Mouse (Mus musculus) ES-E14 (cell line): ENCODE data around the gene Pcdh15.

Experiments used
- CHD2 ChIP-seq: IDR thresholded peaks from 2 replicates; pipeline ENCODE4 v1.6.1; 2014; ENCODE audit warnings: mild to moderate bottlenecking, low read depth, low read length, inconsistent platforms
- MAFK ChIP-seq: IDR thresholded peaks from 2 replicates; pipeline ENCODE4 v1.6.1; 2014; ENCODE audit warnings: mild to moderate bottlenecking, low read depth, low read length, inconsistent platforms; ENCODE audit not compliant: insufficient read depth
- ZNF384 ChIP-seq: IDR thresholded peaks from 2 replicates; pipeline ENCODE4 v1.6.1; 2012; ENCODE audit warnings: low read depth, low read length, inconsistent platforms

DNA sequence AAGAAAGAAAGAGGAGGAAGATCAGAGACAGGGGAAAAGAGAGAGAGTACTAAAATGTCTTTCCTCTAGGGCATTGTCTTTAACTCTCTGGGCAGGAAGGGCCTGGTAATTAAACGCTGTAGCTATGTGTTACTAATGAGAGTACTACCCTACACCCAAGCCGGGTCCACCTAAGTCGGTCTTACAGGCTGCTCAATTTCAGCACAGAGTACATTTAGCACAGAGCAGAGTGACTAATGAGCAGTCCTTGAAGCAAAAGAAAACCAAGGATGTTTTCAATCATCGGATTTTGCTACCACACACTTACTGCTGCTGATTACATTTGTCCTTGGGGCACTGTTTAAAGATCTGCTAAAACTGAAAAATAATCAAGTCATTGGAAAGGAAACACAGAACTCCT lies 788.6 kb downstream of the Pcdh15 start:
- no peak for TF ChIP-seq ZNF384
- TF ChIP-seq MAFK = no peak
- no peak for TF ChIP-seq CHD2
